Mouse (Mus musculus) forebrain, embryonic 10.5 days (tissue): ENCODE results near the gene Vps53. TPM values are rescaled to one million over a fixed set of nuclear protein-coding genes. Genes with fewer than 3 reads are reported as not detected.

Experiments used
- DNase-seq: peaks from one replicate; pipeline ENCODE4 v3.0.0-alpha.2; 2017; ENCODE audit warnings: low spot score; ENCODE audit errors: extremely low spot score
- H3K27ac ChIP-seq: fragments of 300-500 bp; sonication (generic); 2 replicates; pipeline ENCODE4 v1.5.1; 2016; ENCODE audit warnings: mild to moderate bottlenecking
- H3K27me3 ChIP-seq: fragments of 300-500 bp; sonication (generic); 2 replicates; pipeline ENCODE4 v1.6.1; 2016; ENCODE audit warnings: mild to moderate bottlenecking; ENCODE audit not compliant: poor library complexity, severe bottlenecking
- H3K36me3 ChIP-seq: fragments of 300-500 bp; sonication (generic); replicated peaks from 2 replicates; pipeline ENCODE4 v1.6.1; 2016; ENCODE audit warnings: mild to moderate bottlenecking, moderate library complexity
- H3K4me1 ChIP-seq: fragments of 300-500 bp; sonication (generic); 2 replicates; pipeline ENCODE4 v1.6.1; 2016
- H3K4me3 ChIP-seq: fragments of 300-500 bp; sonication (generic); 2 replicates; pipeline ENCODE4 v1.5.1; 2016; ENCODE audit warnings: mild to moderate bottlenecking, moderate library complexity
- H3K9me3 ChIP-seq: fragments of 300-500 bp; sonication (generic); 2 replicates; pipeline ENCODE4 v1.6.1; 2016; ENCODE audit warnings: mild to moderate bottlenecking, moderate library complexity
- WGBS: fragments of 180-500 bp; shearing (Covaris S2); methylation state at CpG from one replicate; pipeline ENCODE4 v1.1.7; 2016; 5-methylcytosine and 5-hydroxymethylcytosine counted together
- polyA plus RNA-seq: library from polyadenylated mRNA; unstranded; fragments of >200 nt; fragmentation: Nextera tagmentation; extraction: Ambion mirVana; gene quantifications from 2 replicates; pipeline ENCODE4 v1.2.1, GENCODE M21; 2016

Vps53 gene
- polyA plus RNA-seq, 1 experiment from 2014 or later = 38.6 TPM

DNA sequence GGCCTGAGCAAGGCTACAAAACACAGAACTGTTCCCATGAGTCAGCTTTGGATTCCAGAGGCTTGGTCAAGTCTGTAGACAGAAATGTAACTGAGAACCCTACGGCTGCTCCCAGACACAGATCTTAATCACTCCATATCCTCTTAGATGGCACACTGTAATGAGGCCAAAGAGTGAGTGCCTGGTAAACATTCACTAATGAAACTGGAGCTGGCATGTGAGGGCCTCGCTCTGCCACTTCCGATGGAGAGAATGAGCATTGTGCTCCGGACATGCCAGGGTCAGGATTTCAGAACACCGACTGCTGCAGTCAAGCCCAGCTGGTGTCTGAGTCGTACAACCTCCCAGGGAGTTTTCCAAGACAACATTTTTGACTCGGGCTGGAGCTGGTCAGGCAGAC is 119.5 kb downstream of the Vps53 start:
- no peaks in the 10 kb centered on the region for H3K27me3 ChIP-seq
- 76% methylated on average over 7 of the region's 7 CpGs for WGBS
- no peak overlapping the region for H3K4me3 ChIP-seq
- no peak for DNase-seq
- peaks cover 16% of the 10 kb centered on the region for H3K36me3 ChIP-seq
- H3K9me3 ChIP-seq = no peaks in the 10 kb centered on the region
- H3K27ac ChIP-seq = no peak overlapping the region
- H3K4me1 ChIP-seq = peaks cover 9% of the 10 kb centered on the region; the same call in 1 of the 2 replicates

DNA sequence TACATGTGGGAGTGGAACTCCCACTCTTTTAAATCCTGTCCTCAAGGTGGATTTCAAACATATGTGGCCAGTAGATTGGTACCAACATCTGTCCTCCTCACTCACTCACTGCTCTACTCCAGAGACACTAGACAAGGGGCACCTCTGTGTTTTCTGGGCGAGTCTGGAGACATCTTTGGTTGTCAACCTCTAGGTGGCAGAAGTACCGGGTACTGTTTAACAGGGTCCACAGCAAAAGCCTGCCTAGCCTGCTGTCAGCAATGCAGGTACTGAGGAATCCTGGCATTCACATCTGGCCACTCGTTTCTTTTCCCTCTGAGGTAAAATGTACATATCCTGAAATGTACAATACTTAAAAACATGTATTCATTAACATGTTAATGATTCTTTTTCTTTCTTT is 123.0 kb downstream of the Vps53 start:
- WGBS = 27% methylated on average over 3 of the region's 3 CpGs
- Histone ChIP-seq H3K4me3 (no peak overlapping the region), H3K9me3 (no peaks in the 10 kb centered on the region), H3K4me1 (peaks cover 9% of the 10 kb centered on the region; the same call in 1 of the 2 replicates), H3K36me3 (peaks cover 8% of the 10 kb centered on the region; the same call in 1 of the 2 replicates), H3K27me3 (no peaks in the 10 kb centered on the region), H3K27ac (no peak overlapping the region)
- no peak for DNase-seq

DNA sequence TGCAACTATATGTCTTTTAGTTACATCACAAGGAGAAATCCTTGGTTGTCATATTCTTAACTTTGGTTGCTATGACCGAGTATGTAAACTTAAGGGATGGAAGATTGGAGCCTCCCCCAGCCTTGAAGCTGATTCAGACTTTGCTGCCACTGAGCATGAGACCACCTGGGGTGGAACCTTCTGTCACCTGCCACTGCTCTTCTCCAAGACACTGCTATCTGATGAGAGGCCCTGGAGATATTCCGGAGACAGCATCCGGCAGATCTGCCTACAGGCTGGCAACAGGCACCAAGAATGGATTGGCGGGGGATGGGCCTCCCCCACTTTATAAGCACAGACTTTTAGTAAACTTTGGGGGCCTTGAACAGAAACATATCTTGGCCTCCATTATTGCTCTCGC is 127.0 kb downstream of the Vps53 start:
- 93% methylated on average over 5 of the region's 5 CpGs for WGBS
- H3K4me1 ChIP-seq = peaks cover 9% of the 10 kb centered on the region
- no peak overlapping the region for H3K27ac ChIP-seq
- no peaks in the 10 kb centered on the region for H3K27me3 ChIP-seq
- H3K9me3 ChIP-seq = no peaks in the 10 kb centered on the region
- no peak overlapping the region for H3K4me3 ChIP-seq
- no peaks in the 10 kb centered on the region for H3K36me3 ChIP-seq
- DNase-seq = no peak

DNA sequence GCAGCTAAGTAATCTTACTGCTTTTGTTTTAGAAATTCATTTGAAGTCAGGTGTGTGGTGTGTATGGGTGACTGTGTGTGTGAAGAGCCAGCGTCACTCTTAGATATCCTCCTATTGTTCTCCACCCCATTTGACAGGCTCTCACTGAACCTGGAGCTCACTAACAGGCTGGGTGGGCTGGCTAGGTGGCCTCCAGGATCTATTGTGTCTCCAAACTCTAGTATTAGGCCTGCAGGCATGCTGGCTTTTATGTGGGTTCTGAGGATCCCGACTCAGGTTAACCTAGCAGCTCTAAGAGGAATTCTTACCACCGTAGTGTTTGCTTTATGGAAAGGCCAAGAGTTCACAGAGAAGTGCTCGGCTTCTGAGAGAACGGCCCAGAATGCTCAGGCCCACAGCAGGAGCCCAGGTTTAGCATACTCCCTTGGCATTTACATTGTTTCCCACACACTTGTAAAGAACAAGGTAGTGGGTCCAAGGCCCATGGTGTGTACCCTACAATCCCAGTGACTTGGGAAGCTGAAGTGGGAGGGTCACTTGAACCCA is 128.4 kb downstream of the Vps53 start:
- Histone ChIP-seq H3K9me3 (no peaks in the 10 kb centered on the region), H3K27me3 (no peaks in the 10 kb centered on the region), H3K4me3 (no peak overlapping the region), H3K4me1 (peaks cover 9% of the 10 kb centered on the region), H3K27ac (no peak overlapping the region), H3K36me3 (peaks cover 5% of the 10 kb centered on the region; the same call in 1 of the 2 replicates)
- no peak for DNase-seq
- 45% methylated on average over 5 of the region's 5 CpGs for WGBS

DNA sequence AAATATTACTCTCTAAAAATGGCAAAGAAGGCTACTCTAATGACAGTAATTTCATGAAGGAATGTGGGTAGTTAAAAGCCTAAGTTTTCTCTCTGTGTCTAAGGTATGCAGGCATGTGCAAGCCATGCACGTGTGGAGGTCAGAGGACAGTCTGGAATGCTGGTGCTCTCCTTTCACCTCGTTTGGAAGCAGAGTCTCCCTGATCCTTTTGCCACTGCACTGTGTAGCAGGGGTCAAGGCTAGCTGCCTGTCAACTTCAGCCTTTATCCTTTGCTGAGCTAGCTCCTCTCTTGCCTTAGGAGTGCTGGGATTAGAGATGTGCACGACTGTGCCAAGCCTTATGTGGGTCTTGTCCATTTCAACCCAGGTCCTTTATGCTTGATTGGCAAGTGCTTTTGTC is 128.9 kb downstream of the Vps53 start:
- WGBS = 48% methylated on average over 3 of the region's 3 CpGs
- Histone ChIP-seq H3K4me3 (no peak overlapping the region), H3K9me3 (no peaks in the 10 kb centered on the region), H3K27ac (no peak overlapping the region), H3K4me1 (peaks cover 9% of the 10 kb centered on the region), H3K36me3 (peaks cover 9% of the 10 kb centered on the region), H3K27me3 (no peaks in the 10 kb centered on the region)
- no peak for DNase-seq

DNA sequence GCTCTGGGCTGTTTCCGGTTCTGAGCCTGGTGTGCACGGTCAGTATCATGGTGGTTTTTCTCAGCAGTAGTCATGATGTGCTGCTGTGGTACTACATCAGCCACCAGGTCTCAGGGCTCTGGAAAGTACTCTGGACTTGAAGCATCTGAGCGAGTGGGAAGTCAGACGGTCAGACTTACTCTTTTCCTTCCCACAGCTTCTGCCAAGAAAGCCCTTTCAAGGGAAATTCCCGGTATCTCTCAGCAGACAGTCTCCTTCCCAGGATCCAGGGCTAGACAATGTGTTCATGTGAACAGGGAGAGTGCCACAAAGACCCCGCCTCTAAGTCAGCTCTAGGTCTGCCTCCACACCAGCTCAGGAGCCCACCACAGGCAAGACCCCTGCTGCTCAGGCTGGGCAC is 134.1 kb downstream of the Vps53 start:
- WGBS = 88% methylated on average over 6 of the region's 6 CpGs
- H3K4me1 ChIP-seq = peaks cover 25% of the 10 kb centered on the region
- no peaks in the 10 kb centered on the region for H3K27me3 ChIP-seq
- DNase-seq = no peak
- H3K9me3 ChIP-seq = no peaks in the 10 kb centered on the region
- H3K27ac ChIP-seq = no peak overlapping the region
- H3K4me3 ChIP-seq = no peak overlapping the region
- H3K36me3 ChIP-seq = peaks cover 10% of the 10 kb centered on the region

DNA sequence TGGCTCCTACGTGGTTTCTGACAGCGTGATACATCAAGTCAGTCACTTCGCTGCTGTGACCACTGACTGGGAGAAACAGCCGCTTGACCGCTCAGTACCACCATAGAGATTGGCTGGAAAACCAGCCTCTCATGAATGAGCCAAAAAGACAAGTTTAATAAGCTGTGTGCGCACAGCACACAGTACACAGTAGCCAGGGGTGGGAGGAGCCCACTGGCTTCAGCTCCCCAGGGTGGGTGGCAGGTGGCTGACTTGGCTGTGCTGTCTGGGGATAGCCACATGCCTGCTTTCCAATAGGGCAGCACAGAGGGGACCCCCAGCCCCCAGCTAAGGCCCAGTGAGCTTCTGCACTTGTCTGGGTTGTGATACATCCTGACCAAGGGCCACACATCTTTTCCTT is 135.0 kb downstream of the Vps53 start:
- Histone ChIP-seq H3K36me3 (peaks cover 10% of the 10 kb centered on the region), H3K9me3 (no peaks in the 10 kb centered on the region), H3K27me3 (no peaks in the 10 kb centered on the region), H3K4me1 (peaks cover 25% of the 10 kb centered on the region), H3K4me3 (no peak overlapping the region), H3K27ac (no peak overlapping the region)
- 92% methylated on average over 6 of the region's 6 CpGs for WGBS
- no peak for DNase-seq

DNA sequence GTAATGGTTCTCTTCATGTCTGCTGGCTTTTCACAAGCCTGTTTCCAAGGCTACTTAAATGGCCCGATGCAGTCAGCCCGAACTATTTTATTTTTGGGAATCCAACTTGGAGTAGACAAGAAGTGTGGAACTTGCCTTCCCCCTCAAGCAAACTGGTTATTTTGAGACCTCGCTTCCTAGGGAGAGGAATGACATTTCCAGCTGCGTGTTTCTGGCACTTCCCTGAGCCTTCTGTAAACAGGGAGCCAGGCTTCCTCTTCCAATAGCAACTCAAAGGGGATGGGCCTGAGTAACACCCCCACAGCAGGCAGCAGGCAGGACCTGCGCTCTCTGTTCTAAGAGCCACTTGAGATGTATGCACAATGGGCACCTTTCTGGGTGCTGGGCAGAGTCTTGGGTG is 136.6 kb downstream of the Vps53 start:
- 48% methylated on average over 5 of the region's 5 CpGs for WGBS
- Histone ChIP-seq H3K27me3 (no peaks in the 10 kb centered on the region), H3K9me3 (no peaks in the 10 kb centered on the region), H3K4me1 (peaks cover 26% of the 10 kb centered on the region), H3K27ac (no peak overlapping the region), H3K36me3 (peaks cover 10% of the 10 kb centered on the region), H3K4me3 (no peak overlapping the region)
- no peak for DNase-seq

DNA sequence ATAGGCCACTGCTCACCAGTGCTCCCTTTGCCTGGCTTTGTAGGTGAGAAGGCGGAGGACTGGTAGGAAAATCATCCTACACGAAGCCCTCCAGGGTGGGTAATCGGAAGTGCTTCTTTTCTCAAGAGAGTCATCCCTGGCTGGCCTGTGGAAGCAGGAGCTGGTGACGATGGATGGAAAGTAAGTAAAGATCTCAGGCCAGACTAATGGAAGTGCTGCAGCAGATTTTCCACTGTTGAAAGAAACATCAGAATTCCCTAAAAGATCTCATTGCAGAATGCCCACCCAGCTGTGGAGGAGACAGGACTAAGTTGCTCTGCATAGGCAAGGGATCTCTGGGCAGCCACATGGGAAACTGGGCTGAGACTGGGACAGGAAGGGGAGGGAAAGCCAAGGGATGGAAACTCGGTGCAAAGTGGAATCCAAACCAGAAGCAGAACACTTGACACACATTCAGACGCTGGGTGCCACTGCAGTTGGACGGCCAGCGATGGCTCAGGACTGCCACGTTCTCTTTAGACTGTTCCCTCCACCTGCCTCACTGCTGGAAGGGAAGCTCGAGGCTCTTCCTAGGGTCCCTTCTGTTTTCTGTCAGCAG is 137.3 kb downstream of the Vps53 start:
- no peaks in the 10 kb centered on the region for H3K9me3 ChIP-seq
- no peak overlapping the region for H3K27ac ChIP-seq
- WGBS = 74% methylated on average over 10 of the region's 10 CpGs
- no peaks in the 10 kb centered on the region for H3K27me3 ChIP-seq
- peaks cover 28% of the 10 kb centered on the region for H3K4me1 ChIP-seq
- no peak for DNase-seq
- H3K36me3 ChIP-seq = peaks cover 10% of the 10 kb centered on the region
- no peak overlapping the region for H3K4me3 ChIP-seq

DNA sequence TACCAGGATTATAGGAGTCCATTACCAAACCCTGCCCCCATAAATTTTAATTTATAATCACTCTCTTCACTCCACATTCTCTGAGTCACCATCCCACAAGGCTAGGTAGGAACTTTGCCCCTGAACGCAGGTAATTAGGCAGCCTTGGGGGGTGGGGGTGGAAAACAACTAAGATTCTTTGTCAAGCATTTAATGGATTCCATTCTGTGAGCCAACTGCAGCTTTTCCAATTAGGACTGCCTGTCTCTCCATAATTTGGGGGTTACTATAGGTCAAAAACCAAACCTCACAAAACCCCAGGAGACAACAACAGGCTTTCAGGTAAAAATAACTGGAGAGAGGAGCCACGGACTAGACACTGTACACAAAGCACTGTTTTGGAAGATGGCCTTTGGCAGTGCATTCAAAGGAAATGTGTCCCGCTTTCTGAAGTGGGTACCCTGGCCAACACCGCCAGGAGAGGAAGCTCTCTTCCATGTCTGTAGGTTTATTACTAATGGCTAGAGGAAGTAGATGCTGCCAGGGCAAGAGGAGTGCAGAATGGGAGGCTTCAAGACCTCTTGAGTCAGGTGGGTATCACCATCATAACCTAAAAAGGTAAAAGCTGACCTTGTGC is 138.6 kb downstream of the Vps53 start:
- H3K27me3 ChIP-seq = no peaks in the 10 kb centered on the region
- DNase-seq = no peak
- H3K4me1 ChIP-seq = peaks cover 28% of the 10 kb centered on the region
- H3K9me3 ChIP-seq = no peaks in the 10 kb centered on the region
- 73% methylated on average over 4 of the region's 4 CpGs for WGBS
- H3K4me3 ChIP-seq = no peak overlapping the region
- H3K27ac ChIP-seq = no peak overlapping the region
- H3K36me3 ChIP-seq = peaks cover 5% of the 10 kb centered on the region; the same call in 1 of the 2 replicates

DNA sequence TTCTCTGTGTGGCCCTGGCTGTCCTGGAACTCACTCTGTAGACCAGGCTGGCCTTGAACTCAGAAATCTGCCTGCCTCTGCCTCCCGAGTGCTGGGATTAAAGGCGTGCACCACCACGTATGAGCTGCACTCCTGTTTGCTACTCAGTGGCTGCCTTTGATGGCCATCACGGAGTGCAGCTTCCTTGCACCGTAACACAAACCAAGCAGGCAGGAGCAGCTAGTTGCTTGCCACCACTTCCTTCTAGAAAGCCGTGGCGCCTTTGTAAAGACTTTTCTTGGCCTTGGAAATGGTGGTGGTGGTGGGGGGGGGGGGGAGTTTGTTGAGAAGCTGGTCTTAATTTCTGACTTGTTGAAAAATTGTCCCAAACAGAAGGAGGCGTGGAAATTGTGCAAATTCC is 139.3 kb downstream of the Vps53 start:
- H3K4me3 ChIP-seq = no peak overlapping the region
- peaks cover 28% of the 10 kb centered on the region for H3K4me1 ChIP-seq
- no peak for DNase-seq
- no peaks in the 10 kb centered on the region for H3K27me3 ChIP-seq
- H3K9me3 ChIP-seq = no peaks in the 10 kb centered on the region
- H3K36me3 ChIP-seq = no peaks in the 10 kb centered on the region
- H3K27ac ChIP-seq = no peak overlapping the region
- 88% methylated on average over 8 of the region's 8 CpGs for WGBS

DNA sequence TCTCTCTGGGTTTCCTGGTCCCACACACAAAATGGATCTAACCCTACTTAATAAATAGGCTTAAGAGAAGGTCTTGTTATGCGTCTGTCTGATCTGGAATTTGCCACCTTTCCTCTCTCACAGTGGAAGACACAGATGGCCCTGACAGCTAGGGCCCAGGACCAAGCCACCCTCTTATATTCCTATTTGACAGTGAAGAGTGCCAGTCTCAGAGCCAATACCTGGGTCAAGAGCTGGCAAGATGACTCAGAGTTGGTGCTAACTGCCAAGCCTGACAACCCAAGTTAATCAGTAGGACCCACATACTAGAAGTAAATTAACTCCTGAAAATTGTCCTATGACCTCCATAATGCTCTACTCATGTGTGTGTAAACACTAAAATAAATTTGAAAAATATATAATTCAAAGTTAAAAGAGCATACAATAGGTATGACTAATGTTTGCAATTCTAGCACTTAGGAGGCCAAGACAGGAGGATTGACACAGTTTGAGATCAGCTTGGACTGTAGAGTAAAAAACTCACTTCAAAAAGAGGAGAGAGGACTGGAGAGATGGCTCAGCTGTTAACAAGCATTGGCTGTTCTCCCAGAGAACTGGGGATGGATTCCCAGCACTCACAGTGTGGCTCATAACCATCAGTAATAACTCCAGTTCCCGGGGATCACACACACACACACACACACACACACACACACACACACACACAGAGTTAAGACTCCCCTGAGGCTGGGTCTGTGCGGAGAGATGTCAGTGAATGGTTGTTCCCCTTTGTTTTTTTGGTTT is 140.0 kb downstream of the Vps53 start:
- Histone ChIP-seq H3K27me3 (no peaks in the 10 kb centered on the region), H3K4me3 (no peak overlapping the region), H3K9me3 (no peaks in the 10 kb centered on the region), H3K27ac (no peak overlapping the region), H3K36me3 (no peaks in the 10 kb centered on the region), H3K4me1 (peaks cover 27% of the 10 kb centered on the region)
- no peak for DNase-seq
- 88% methylated on average over 3 of the region's 3 CpGs for WGBS
